Mouse (Mus musculus) kidney, postnatal 0 days (tissue): Measurements from ENCODE around the gene Psapl1. TPM values are rescaled to one million over a fixed set of nuclear protein-coding genes. Genes with fewer than 3 reads are reported as not detected.

Source experiments
- ATAC-seq: fragments of 200-750 bp; cut with Nextera tagmentation; replicated peaks from 2 replicates; pipeline ENCODE4 v1.8.0; 2017; ENCODE audit warnings: low read depth, moderate number of reproducible peaks, moderate TSS enrichment, moderate library complexity; ENCODE audit not compliant: low FRiP score
- DNase-seq: peaks from one replicate; pipeline ENCODE4 v3.0.0-alpha.2; 2016; ENCODE audit warnings: low spot score
- H3K27ac ChIP-seq: fragments of 300-500 bp; sonication (generic); 2 replicates; pipeline ENCODE4 v1.5.1; 2014; ENCODE audit warnings: mild to moderate bottlenecking
- H3K27me3 ChIP-seq: fragments of 300-500 bp; sonication (generic); 2 replicates; pipeline ENCODE4 v1.6.1; 2014; ENCODE audit warnings: low read length, mixed read lengths; ENCODE audit not compliant: insufficient read depth
- H3K36me3 ChIP-seq: fragments of 300-500 bp; sonication (generic); 2 replicates; pipeline ENCODE4 v1.6.1; 2014; ENCODE audit warnings: low read length, mixed read lengths; ENCODE audit not compliant: insufficient read depth
- H3K4me1 ChIP-seq: fragments of 300-500 bp; sonication (generic); replicated peaks from 2 replicates; pipeline ENCODE4 v1.6.1; 2014; ENCODE audit warnings: antibody characterized with exemption, low read length, mixed read lengths; ENCODE audit not compliant: insufficient read depth
- H3K4me2 ChIP-seq: fragments of 300-500 bp; sonication (generic); 2 replicates; pipeline ENCODE4 v1.6.1; 2014; ENCODE audit warnings: mild to moderate bottlenecking, low read length, moderate library complexity, mixed read lengths
- H3K4me3 ChIP-seq: fragments of 300-500 bp; sonication (generic); replicated peaks from 2 replicates; pipeline ENCODE4 v1.5.1; 2014; ENCODE audit warnings: low read depth, low read length
- H3K9ac ChIP-seq: fragments of 300-500 bp; sonication (generic); 2 replicates; pipeline ENCODE4 v1.6.1; 2014; ENCODE audit warnings: low read depth, low read length
- H3K9me3 ChIP-seq: fragments of 300-500 bp; sonication (generic); replicated peaks from 2 replicates; pipeline ENCODE4 v1.6.1; 2016; ENCODE audit warnings: low read length, inconsistent platforms, mixed read lengths
- CTCF ChIP-seq: IDR thresholded peaks from 2 replicates; pipeline ENCODE4 v1.5.1; 2016; ENCODE audit warnings: antibody characterized with exemption, low read depth, mild to moderate bottlenecking, moderate library complexity
- WGBS: fragments of 180-500 bp; shearing (Covaris S2); extraction: QIAGEN DNeasy Blood & Tissue Kit; methylation state at CpG from one replicate; pipeline ENCODE4 v1.1.7; 2014; 5-methylcytosine and 5-hydroxymethylcytosine counted together
- polyA plus RNA-seq: library from polyadenylated mRNA; unstranded; fragments of >200 nt; fragmentation: Nextera tagmentation; extraction: Ambion mirVana; gene quantifications from 2 replicates; pipeline ENCODE4 v1.2.1, GENCODE M21; 2015

Psapl1 gene
- polyA plus RNA-seq, 1 experiment from 2014 or later: 0.34 TPM

DNA sequence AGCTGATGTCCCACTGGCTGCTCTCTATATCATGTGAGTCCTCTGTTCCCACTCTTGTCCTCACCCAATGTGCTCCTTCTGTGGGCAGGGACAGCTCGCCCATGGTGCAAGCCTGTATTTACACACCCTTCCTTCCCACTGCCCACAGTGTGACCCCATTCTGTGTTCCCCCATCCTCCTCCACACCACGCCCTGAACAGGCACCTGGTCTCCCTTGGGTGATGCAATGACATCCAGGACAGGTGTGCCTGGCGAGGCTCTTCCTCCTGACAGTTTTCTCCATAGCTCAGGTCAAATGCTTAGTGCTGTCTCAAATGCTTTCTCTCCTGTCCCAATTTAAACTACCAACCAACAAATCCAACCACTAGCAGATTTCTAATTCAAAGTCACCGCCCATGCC, 8.4 kb upstream of the Psapl1 start:
- TF ChIP-seq CTCF: no peak
- 84% methylated on average over 4 of the region's 4 CpGs for WGBS
- no peak for DNase-seq

DNA sequence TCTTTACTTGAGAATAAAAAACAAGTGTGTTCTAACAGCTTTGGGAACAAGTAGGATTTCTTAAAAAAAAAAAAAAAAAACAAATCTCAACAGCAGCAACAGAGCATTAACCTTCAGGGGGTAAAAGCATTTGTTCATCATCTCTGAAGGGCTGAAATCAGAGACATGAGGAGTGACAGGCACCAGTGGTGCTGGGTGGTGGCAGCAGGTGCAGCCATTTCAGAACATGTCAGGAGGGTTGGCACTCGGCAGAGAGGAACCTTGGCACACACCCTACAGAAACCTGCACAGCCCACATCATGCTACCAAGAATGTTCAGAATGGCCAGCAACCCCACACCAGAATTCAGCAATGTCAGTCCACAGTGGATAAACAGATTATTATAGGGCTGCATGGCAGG, 4.3 kb upstream of the Psapl1 start:
- DNase-seq: no peak
- TF ChIP-seq CTCF: no peak
- ATAC-seq: no peak
- Histone ChIP-seq H3K27ac (no peak overlapping the region), H3K27me3 (no peaks in the 10 kb centered on the region), H3K9ac (no peak overlapping the region), H3K4me3 (no peak overlapping the region), H3K4me1 (no peaks in the 10 kb centered on the region), H3K36me3 (no peaks in the 10 kb centered on the region), H3K9me3 (no peaks in the 10 kb centered on the region), H3K4me2 (no peak overlapping the region)
- 66% methylated on average over 1 of the region's 1 CpGs for WGBS

More for the DNA sequence above, 8.4 kb upstream of the Psapl1 start:
- H3K9me3 ChIP-seq: no peaks in the 10 kb centered on the region
- H3K36me3 ChIP-seq: no peaks in the 10 kb centered on the region
- H3K4me2 ChIP-seq: no peak overlapping the region
- H3K4me1 ChIP-seq: no peaks in the 10 kb centered on the region
- ATAC-seq: no peak
- H3K27ac ChIP-seq: no peak overlapping the region
- no peak overlapping the region for H3K4me3 ChIP-seq
- H3K27me3 ChIP-seq: no peaks in the 10 kb centered on the region
- H3K9ac ChIP-seq: no peak overlapping the region

DNA sequence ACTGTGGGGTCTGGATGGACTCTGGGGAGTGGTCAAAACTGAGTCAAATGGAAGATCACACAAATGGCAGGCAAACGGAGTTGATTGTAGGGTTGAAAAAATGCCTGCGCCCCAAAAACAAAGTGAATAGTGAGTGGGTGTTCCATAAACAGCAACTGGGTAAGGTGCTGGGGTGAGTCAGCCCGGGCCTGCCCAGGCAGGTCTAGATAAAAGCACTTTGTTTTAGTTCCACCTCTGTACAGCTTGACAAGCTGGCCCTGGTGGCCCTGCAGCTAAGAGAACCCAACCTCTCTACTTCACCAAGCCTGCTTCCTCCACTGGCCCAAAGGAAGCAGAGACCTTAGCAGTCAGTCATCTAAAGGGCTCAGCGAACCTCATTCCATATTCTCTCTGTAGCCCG, 1.0 kb upstream of the Psapl1 start:
- Histone ChIP-seq H3K4me2 (no peak overlapping the region), H3K4me1 (no peaks in the 10 kb centered on the region), H3K27me3 (no peaks in the 10 kb centered on the region), H3K9me3 (no peaks in the 10 kb centered on the region), H3K9ac (no peak overlapping the region), H3K27ac (no peak overlapping the region), H3K4me3 (no peak overlapping the region), H3K36me3 (no peaks in the 10 kb centered on the region)
- no peak for ATAC-seq
- TF ChIP-seq CTCF: no peak
- no peak for DNase-seq
- 93% methylated on average over 5 of the region's 5 CpGs for WGBS

DNA sequence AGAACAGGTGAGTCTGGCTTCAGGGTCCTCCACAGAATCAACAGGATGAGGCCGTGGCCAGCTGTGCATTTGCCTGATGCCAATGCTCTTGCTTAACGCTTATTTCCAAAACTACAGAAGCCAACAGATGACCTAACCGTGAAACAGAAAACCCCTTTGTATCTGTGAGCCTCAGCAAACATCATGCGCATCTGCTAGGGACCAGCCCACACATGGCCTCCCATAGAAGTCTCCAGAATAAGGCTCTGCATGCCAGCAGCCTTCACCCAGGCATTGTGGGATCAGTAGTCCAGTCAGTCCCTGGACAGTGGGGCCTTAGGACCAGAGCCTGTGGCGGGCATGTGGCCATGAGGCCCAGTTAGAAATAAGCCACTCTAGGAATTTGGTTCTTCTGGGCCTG, 400 bp upstream of the Psapl1 start:
- DNase-seq (no peak), ATAC-seq (no peak)
- Histone ChIP-seq H3K4me2 (no peak overlapping the region), H3K9me3 (no peaks in the 10 kb centered on the region), H3K36me3 (no peaks in the 10 kb centered on the region), H3K27ac (no peak overlapping the region), H3K4me1 (no peaks in the 10 kb centered on the region), H3K27me3 (no peaks in the 10 kb centered on the region), H3K9ac (no peak overlapping the region), H3K4me3 (no peak overlapping the region)
- 81% methylated on average over 5 of the region's 5 CpGs for WGBS
- no peak for TF ChIP-seq CTCF

DNA sequence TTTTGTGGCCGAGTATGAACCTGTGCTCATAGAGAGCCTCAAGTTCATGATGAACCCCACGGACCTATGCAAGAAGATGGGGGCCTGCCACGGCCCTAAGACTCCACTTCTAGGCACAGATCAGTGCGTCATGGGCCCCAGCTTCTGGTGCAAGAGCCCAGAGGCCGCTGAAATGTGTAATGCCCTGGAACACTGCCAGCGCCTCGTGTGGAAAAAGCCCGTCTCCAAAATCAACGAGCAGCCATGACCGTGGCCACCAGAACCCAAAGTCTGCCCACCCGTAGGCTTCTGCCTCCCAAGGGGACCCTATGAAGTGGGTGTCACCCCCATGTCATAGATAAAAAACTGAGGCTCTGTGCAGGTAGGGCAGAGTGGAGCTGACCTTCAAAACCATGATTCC, 1.6 kb downstream of the Psapl1 start:
- Histone ChIP-seq H3K9me3 (no peaks in the 10 kb centered on the region), H3K4me3 (no peak overlapping the region), H3K36me3 (no peaks in the 10 kb centered on the region), H3K27me3 (no peaks in the 10 kb centered on the region), H3K9ac (no peak overlapping the region), H3K27ac (no peak overlapping the region), H3K4me2 (no peak overlapping the region), H3K4me1 (no peaks in the 10 kb centered on the region)
- whole genome bisulfite sequencing: 73% methylated on average over 11 of the region's 11 CpGs
- DNase-seq: no peak
- no peak for ATAC-seq
- TF ChIP-seq CTCF: no peak

DNA sequence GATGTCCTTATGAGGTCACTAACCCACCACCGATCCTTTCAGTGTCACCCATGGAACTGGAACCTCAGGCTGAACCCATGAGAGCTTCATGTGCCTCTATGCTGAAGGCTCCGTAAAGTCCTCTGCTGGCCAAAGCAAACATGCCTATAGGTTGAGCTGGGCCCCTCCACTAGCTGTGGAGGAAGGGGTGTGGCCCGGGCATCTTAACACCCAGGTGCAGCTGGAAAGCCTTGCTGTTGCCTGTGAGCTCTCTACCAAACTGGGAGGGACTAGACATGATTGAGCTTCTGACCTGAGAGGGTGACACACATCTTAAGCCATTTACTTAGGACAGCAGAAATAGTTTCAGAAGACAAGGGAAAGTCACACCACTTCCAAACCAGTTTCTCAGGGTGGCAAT, 5.0 kb downstream of the Psapl1 start:
- ATAC-seq: no peak
- no peaks in the 10 kb centered on the region for H3K27me3 ChIP-seq
- H3K4me2 ChIP-seq: no peak overlapping the region
- TF ChIP-seq CTCF: no peak
- H3K4me3 ChIP-seq: no peak overlapping the region
- 81% methylated on average over 3 of the region's 3 CpGs for WGBS
- no peaks in the 10 kb centered on the region for H3K4me1 ChIP-seq
- H3K36me3 ChIP-seq: no peaks in the 10 kb centered on the region
- H3K27ac ChIP-seq: no peak overlapping the region
- no peaks in the 10 kb centered on the region for H3K9me3 ChIP-seq
- no peak for DNase-seq
- no peak overlapping the region for H3K9ac ChIP-seq

DNA sequence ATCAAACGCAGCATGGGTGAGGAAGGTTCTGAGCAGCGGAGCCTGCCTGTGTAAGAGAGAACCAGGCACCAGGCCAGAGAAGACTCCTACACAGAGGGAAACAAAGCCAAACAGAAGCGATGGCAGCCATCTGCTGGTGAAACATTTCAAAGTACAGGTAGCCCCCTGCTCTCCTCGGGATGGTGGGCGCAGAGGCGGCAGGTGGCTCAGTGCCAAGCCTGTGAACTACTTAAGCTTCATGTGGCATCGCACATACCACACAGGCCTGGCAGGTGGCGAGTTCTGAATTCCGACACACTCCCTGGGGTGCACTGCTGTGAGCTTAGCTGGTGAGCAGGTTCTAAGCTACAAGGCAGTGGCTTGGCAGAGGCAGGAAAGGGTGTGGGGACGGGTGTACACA, 9.5 kb downstream of the Psapl1 start:
- 0 out of 2 replicates have a peak, but pooled peaks have one; percentile 8 for TF ChIP-seq CTCF
- H3K27me3 ChIP-seq: no peaks in the 10 kb centered on the region
- no peaks in the 10 kb centered on the region for H3K36me3 ChIP-seq
- DNase-seq (peak; percentile 7), ATAC-seq (no peak)
- no peak overlapping the region for H3K9ac ChIP-seq
- H3K4me1 ChIP-seq: no peaks in the 10 kb centered on the region
- 66% methylated on average over 10 of the region's 10 CpGs for WGBS
- H3K27ac ChIP-seq: no peak overlapping the region
- H3K9me3 ChIP-seq: 0 out of 2 replicates have a peak, but pooled peaks cover 5% of the 10 kb centered on the region
- no peak overlapping the region for H3K4me2 ChIP-seq
- no peak overlapping the region for H3K4me3 ChIP-seq
